Mouse (Mus musculus) ovary, postnatal 14 days (tissue): ENCODE measurements around the gene Zfp518b.

Experiments
- DNase-seq: peaks from one replicate; pipeline ENCODE4 v3.0.0; 2022; ENCODE audit warnings: low spot score

Zfp518b gene

GRCm38 (mm10) chr5:38632463-38633449, 51.9 kb downstream of the Zfp518b start:
- peak; percentile 62 for DNase-seq

DNA sequence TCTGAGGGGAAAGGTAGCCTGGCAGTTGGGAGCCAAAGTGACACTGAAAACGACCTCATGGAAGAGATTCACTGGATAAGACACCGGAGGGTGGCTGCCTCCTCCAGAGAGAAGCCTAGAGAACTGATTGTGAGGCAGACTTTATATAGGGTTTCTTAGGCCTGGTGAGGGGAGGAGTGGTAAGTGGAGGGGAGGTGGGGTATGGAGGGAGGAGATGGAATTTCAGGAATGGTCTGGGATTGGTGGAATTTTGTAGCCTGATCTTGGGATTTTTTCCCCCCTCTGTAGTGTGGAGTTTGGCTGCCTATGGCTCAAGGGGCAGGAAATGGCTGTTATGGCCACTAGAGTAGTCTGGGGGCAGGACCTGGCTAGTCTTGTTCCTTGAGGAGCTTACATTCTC, 56.6 kb downstream of the Zfp518b start:
- no peak for DNase-seq

DNA sequence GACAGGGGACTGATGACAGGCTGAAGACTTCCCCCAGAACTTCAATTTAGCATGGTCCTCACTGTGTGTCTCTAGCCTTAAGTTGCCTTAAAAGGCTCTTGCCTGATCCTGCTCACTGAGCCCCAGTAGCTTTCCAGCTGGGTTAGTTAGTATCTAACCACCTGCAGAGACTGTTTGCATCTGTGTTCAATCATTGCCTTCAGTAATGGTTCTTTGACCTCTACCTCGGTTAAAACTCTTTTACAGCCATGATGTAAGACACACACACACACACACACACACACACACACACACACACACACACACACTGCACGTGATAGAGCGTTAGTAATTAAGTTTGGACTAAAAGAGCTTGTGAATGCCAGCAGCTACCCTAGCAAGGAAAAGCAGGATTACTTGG, 57.7 kb downstream of the Zfp518b start:
- DNase-seq = no peak

GRCm38 (mm10) chr5:38620783-38621182, 63.8 kb downstream of the Zfp518b start:
- peak; percentile 18 for DNase-seq

- DNase-seq = no peak
These were observed 65.7 kb downstream of the Zfp518b start for GRCm38 (mm10) chr5:38618908-38619307.
